Mouse (Mus musculus) E14TG2a.4 (cell line): ENCODE data around the gene Dhx37.

Experiments
- CTCF ChIP-seq: conservative IDR thresholded peaks from 2 replicates; pipeline ENCODE4 v1.5.1; 2014; ENCODE audit warnings: low read length
- POU5F1 ChIP-seq: IDR thresholded peaks from 2 replicates; pipeline ENCODE4 v1.6.1; 2014; ENCODE audit warnings: low read length, borderline replicate concordance

DNA sequence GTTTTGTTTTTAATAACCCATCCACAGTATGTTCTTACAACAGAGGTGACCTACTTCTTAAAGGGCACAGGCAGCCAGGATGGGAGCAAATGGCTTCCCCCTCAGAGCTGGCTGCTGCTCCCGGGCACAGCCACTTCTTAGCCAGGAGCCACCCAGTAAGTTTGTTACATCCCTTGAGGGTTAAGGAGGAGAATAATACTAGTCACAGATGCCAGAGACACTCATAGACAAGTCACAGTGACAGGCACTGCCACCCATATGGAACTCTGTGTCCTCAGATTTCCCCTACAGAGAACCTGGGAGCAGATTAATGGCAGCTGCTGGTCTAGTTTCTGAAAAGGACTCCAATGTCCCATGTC is 41.3 kb downstream of the Dhx37 start:
- TF ChIP-seq CTCF (no peak), POU5F1 (no peak)
